Mouse (Mus musculus) cerebellum, postnatal 25 days (tissue): ENCODE measurements around the gene Olfr384.
"Not testable (repeated sequence)": the region's sequence is repeated elsewhere in the genome, so short reads cannot be mapped to it uniquely, and the experiment has no call there.

ENCODE experiments used
- DNase-seq, 2 experiments: peaks; one replicate each; pipeline ENCODE4 v3.0.0; 2021; ENCODE audit warnings: mixed read lengths in 2 of 2

Olfr384 gene

GRCm38 (mm10) chr11:73598294-73598693 is at the start of gene Olfr384:
TSS of gene Olfr384 (plus strand) at chr11:73598594.
- DNase-seq, result no peak

- DNase-seq, result peak in 1 of 2 experiments; percentile 20
These were observed 18.5 kb upstream of the Olfr384 start for GRCm38 (mm10) chr11:73579871-73580270.

- not testable (repeated sequence) for DNase-seq
These were observed 15.2 kb upstream of the Olfr384 start for GRCm38 (mm10) chr11:73583188-73583587.

- no peak for DNase-seq
These were observed 5.5 kb upstream of the Olfr384 start, which contains the start of gene Olfr385 for GRCm38 (mm10) chr11:73592908-73593307. TSS of gene Olfr385 (minus strand) at chr11:73593008.
